Mouse (Mus musculus) heart, adult 2 months (tissue): ENCODE measurements around the gene Timm23. TPM values are rescaled to one million over a fixed set of nuclear protein-coding genes. Genes with fewer than 3 reads are reported as not detected.
"Not testable (repeated sequence)": the region's sequence is repeated elsewhere in the genome, so short reads cannot be mapped to it uniquely, and the experiment has no call there.

ENCODE experiments used
- DNase-seq, 2 experiments: peaks; one replicate each; pipeline ENCODE4 v3.0.0; 2021
- H3K27ac ChIP-seq: fragments of 200-600 bp; 2 replicates; pipeline ENCODE4 v1.8.1; 2022
- H3K27me3 ChIP-seq: fragments of 200-500 bp; 2 replicates; pipeline ENCODE4 v1.6.1; 2012; ENCODE audit warnings: mild to moderate bottlenecking, low read length, inconsistent platforms, mixed read lengths; ENCODE audit not compliant: control insufficient read depth, insufficient read depth
- H3K36me3 ChIP-seq: fragments of 200-500 bp; 2 replicates; pipeline ENCODE4 v1.6.1; 2012; ENCODE audit warnings: low read length, inconsistent platforms; ENCODE audit not compliant: control insufficient read depth, insufficient read depth
- H3K4me1 ChIP-seq: fragments of 200-500 bp; 2 replicates; pipeline ENCODE4 v1.6.1; 2011; ENCODE audit warnings: low read length; ENCODE audit not compliant: control insufficient read depth, insufficient read depth
- H3K4me3 ChIP-seq: fragments of 200-600 bp; 2 replicates; pipeline ENCODE4 v1.8.1; 2022
- H3K79me2 ChIP-seq: fragments of 200-500 bp; replicated peaks from 2 replicates; pipeline ENCODE4 v1.6.1; 2012; ENCODE audit warnings: mild to moderate bottlenecking, inconsistent platforms, low read length, moderate library complexity, mixed read lengths; ENCODE audit not compliant: control insufficient read depth, insufficient read depth
- H3K9ac ChIP-seq: fragments of 200-500 bp; 2 replicates; pipeline ENCODE4 v1.6.1; 2012; ENCODE audit warnings: low read depth, mild to moderate bottlenecking, control low read depth, inconsistent platforms, low read length, mixed read lengths
- CTCF ChIP-seq: fragments of 200-600 bp; IDR thresholded peaks from 2 replicates; pipeline ENCODE4 v1.8.1; 2022; ENCODE audit warnings: antibody characterized with exemption, mild to moderate bottlenecking, moderate library complexity
- EP300 ChIP-seq: fragments of 200-500 bp; IDR thresholded peaks from 2 replicates; pipeline ENCODE4 v1.6.1; 2011; ENCODE audit warnings: low read depth, low read length, control low read depth; ENCODE audit not compliant: insufficient read depth
- POLR2A ChIP-seq: fragments of 200-500 bp; IDR thresholded peaks from 2 replicates; pipeline ENCODE4 v1.6.1; 2011; ENCODE audit warnings: mild to moderate bottlenecking, low read depth, low read length, control low read depth; ENCODE audit not compliant: insufficient read depth
- WGBS: fragments of 180-500 bp; shearing (Covaris S2); methylation state at CpG from one replicate; pipeline ENCODE4 v1.1.7; 2018; 5-methylcytosine and 5-hydroxymethylcytosine counted together
- intact Hi-C: fragments of 180-260 bp; cut with DNase I; formaldehyde crosslinking; loops from one replicate; pipeline ENCODE4 v1.15.1; 2025
- polyA plus RNA-seq: library from polyadenylated mRNA; depleted of rRNA; stranded (reverse); fragments of >200 nt; gene quantifications from 2 replicates; pipeline ENCODE4 v1.2.3, GENCODE M21; 2012
- total RNA-seq, 2 experiments: library from RNA; stranded (reverse); gene quantifications; 2 replicates each; pipeline ENCODE4 v1.2.3; 2021

Timm23 gene
- total and polyA plus RNA-seq, 3 experiments = 206 to 264 (median 234) TPM

DNA sequence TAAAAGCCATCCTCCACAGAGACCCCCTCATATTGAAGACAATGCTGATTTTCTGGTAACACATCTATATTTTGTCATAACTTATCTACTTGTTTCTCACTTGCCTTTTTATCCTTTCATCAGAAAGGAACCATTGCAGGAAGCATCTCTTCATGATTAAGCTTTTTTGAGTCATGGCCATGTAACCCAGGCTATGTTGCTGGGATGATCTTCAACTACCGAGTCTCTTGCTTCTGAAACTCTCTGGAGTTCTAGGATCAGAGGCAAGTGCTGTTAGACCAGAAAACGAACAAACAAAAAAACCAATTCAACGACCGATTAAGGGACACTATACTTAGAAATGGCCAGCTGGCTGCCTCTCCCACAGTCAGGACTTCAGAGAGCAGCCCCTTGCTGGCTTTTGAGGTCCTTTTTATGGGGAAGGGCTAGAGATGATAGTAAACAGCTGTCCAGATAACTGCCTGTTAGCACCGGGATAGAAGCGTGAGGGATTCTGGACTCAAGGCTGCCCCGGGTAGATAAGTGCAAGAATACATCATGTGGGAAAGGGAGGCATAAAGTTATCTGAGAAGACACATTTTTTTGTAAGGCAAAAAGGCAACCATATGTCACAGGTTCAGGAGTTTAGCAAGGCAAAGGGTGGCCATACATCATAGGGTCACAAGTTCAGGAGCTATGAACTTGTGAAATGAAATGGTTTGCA lies 55.7 kb downstream of the Timm23 start:
- Histone ChIP-seq H3K9ac (no peak overlapping the region), H3K27me3 (no peaks in the 10 kb centered on the region; the same call in 1 of the 2 replicates), H3K27ac (no peak overlapping the region), H3K4me1 (no peaks in the 10 kb centered on the region), H3K79me2 (no peaks in the 10 kb centered on the region), H3K4me3 (no peak overlapping the region), H3K36me3 (no peaks in the 10 kb centered on the region)
- DNase-seq = no peak
- TF ChIP-seq POLR2A = no peak
- no peak for TF ChIP-seq EP300
- no peak for TF ChIP-seq CTCF
- 43% methylated on average over 7 of the region's 7 CpGs for WGBS
- intact Hi-C loops = no loop called here

DNA sequence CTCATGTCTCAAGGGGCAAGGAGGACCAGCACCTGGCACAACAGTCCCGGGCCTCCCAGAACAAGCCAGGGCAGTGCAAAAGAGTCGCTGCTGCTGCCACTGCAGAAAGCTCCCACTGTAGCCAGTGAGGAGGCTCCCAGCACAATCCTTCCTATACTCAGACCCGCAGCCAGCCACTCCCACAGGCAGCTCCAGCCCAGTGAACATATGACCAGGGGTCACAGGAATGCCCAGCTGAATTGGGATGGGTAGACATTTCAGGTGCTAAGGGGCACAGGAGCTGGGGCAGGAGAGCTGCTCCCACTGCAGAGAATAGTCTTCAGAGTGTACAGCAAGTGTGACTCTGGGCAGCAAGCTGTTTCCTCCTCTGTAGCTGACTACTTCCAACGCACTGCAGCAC lies 56.3 kb downstream of the Timm23 start:
- intact Hi-C loops = no loop called here
- WGBS = 58% methylated on average over 4 of the region's 4 CpGs
- H3K36me3 ChIP-seq = no peaks in the 10 kb centered on the region
- TF ChIP-seq CTCF (no peak), EP300 (no peak), POLR2A (no peak)
- no peaks in the 10 kb centered on the region; the same call in 1 of the 2 replicates for H3K27me3 ChIP-seq
- no peak for DNase-seq
- no peak overlapping the region for H3K9ac ChIP-seq
- H3K4me3 ChIP-seq = no peak overlapping the region
- H3K4me1 ChIP-seq = no peaks in the 10 kb centered on the region
- no peaks in the 10 kb centered on the region for H3K79me2 ChIP-seq
- H3K27ac ChIP-seq = no peak overlapping the region

DNA sequence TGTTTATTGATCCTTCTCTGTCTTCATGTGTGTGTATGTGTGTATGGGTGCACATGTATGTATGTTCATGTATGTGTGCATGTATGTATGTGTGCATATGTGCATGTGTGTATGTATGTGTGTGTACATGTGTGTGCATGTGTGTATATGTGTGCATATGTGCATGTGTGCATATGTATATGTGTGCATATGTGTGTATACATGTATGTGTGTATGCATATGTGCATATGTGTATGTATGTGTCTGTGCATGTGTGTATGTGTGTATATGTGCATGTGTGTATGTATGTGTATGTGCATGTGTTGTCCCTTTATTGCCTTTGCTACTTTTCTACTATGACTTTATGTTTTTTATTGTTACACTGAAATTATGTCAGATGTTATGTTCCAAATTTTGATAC lies 57.0 kb downstream of the Timm23 start:
- no peak for TF ChIP-seq EP300
- H3K27ac ChIP-seq = no peak overlapping the region
- intact Hi-C loops = no loop called here
- no peaks in the 10 kb centered on the region for H3K79me2 ChIP-seq
- H3K36me3 ChIP-seq = no peaks in the 10 kb centered on the region
- H3K4me1 ChIP-seq = no peaks in the 10 kb centered on the region
- H3K9ac ChIP-seq = no peak overlapping the region
- H3K4me3 ChIP-seq = no peak overlapping the region
- H3K27me3 ChIP-seq = no peaks in the 10 kb centered on the region; the same call in 1 of the 2 replicates
- DNase-seq = no peak

DNA sequence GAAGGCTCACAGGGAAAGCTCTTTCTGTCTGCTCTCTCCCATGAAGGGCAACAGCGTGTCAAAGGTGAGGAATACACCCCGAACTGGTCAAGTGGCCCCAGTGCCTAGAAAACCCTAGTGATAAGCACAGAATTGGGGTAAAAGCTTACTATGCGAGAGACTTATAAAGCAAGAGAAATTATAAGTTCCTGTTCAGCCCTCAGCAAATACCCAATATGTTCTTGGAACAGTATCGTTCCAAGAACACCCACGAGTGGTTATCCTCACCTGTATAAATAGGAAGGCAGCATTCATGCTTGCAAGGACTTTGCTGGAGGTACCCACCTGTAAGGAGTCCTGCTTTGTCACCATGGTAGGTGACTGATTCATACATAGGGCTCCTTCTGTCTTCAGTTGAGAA lies 60.0 kb downstream of the Timm23 start, which contains the start of gene Msmb:
TSS of gene Msmb (plus strand) at position 301 of the 400 bp plus-strand sequence.
- Histone ChIP-seq H3K27me3 (no peaks in the 10 kb centered on the region; the same call in 1 of the 2 replicates), H3K4me3 (no peak within 1 kb of the TSS), H3K4me1 (no peaks in the 10 kb centered on the region), H3K36me3 (no peaks in the 10 kb centered on the region), H3K79me2 (no peaks in the 10 kb centered on the region), H3K27ac (no peak within 1 kb of the TSS), H3K9ac (no peak within 1 kb of the TSS)
- intact Hi-C loops = no loop called here
- DNase-seq = no peak
- TF ChIP-seq POLR2A = no peak
- no peak for TF ChIP-seq EP300
- no peak for TF ChIP-seq CTCF
- 89% methylated on average over 5 of the region's 5 CpGs for WGBS

DNA sequence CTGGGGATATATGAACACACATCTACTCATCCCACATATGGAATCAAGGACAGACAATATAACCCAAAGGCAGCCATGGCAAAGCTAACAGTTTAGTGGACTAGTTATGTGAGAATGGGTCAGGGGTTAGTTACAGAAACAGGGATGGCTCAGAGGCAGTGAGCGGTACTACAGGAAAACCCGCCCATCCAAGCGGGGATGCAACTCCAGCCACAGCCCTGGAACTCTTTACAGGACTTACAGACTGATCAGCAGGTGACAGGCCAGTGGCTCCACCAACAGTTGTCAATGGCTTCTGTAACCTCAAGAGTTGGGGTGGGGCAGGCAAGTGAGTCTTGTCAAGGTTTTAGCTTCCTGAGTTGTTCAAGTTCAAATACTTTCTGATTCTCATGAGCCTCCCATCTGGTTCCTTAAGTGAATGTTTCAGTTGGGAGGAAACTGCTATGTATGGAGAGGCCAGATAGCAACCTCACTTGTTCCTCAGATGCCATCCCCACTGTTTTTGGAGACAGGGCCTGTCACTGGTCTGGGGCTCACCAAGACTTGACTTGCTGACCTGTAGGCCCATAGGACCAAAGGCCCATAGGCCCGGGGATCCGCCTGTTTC lies 61.2 kb downstream of the Timm23 start:
- Histone ChIP-seq H3K4me3 (no peak overlapping the region), H3K9ac (no peak overlapping the region), H3K4me1 (no peaks in the 10 kb centered on the region), H3K27me3 (no peaks in the 10 kb centered on the region; the same call in 1 of the 2 replicates), H3K79me2 (no peaks in the 10 kb centered on the region), H3K36me3 (no peaks in the 10 kb centered on the region), H3K27ac (no peak overlapping the region)
- TF ChIP-seq CTCF = no peak
- DNase-seq = no peak
- 88% methylated on average over 5 of the region's 5 CpGs for WGBS
- intact Hi-C loops = no loop called here

DNA sequence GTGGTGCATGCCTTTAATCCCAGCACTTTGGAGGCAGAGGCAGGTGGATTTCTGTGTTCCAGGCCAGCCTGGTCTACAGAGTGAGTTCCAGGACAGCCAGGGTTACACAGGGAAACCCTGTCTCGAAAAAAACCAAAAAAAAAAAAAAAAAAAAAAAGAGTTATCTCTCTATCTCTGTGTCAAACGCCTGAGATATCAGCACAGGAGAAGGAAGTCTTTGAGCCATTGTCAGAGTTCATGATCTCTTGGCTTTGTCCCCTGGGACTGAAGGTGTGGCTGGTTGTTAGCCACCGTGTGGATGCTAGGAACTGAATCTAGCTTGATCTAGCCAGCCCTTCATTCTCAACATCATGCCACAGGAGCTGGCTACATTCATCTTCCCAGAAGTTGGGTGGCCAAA lies 65.2 kb downstream of the Timm23 start:
- 24% methylated on average over 3 of the region's 3 CpGs for WGBS
- H3K27me3 ChIP-seq, H3K4me3 ChIP-seq, H3K27ac ChIP-seq, H3K4me1 ChIP-seq, H3K36me3 ChIP-seq, H3K9ac ChIP-seq, intact Hi-C loops, H3K79me2 ChIP-seq, DNase-seq: not testable (repeated sequence)
